Mouse (Mus musculus): Measurements from ENCODE around the gene Chst11. TPM values are rescaled to one million over a fixed set of nuclear protein-coding genes. Genes with fewer than 3 reads are reported as not detected.
A peak's percentile ranks its signal among the peaks of the same experiment; 100 is the strongest.

Chst11 gene
- total and polyA plus RNA-seq, 2 experiments, result 0.09 to 0.16 TPM

DNA sequence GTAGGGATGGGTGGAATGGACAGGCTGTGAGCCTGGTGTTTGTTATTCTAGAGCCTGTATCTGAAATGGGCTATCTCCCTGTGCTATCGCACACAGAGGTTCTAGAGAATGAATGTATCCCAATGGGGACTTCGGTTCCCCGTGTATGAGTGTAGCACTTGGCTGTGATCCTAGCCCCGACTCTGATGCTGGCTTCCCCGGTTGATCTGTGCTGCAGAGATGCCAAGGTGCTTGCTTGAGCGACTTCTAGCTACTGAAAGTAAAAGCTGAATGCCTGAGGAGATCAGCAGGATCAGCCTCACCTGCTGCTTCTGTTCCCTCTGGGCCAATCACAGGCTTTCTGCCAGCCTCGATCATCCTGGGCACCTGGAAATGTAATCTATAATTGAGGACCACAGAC lies 91.5 kb downstream of the Chst11 start:
- no peak overlapping the region for H3K9ac ChIP-seq (ENCODE audit: low read depth, low read length)
- TF ChIP-seq POLR2A (IDR thresholded peaks at IDR 0.05; ENCODE audit: extremely low read depth, insufficient read depth, low read length) (no peak), CTCF (IDR thresholded peaks at IDR 0.05; ENCODE audit: low read depth, low read length) (no peak)
- DNase-seq (ENCODE audit: extremely low read depth, low read depth, low spot score), result no peak
- 83% methylated on average over 7 of the region's 7 CpGs for WGBS
- no peaks in the 10 kb centered on the region for H3K4me1 ChIP-seq (ENCODE audit: control insufficient read depth, insufficient read depth, low read length)
- H3K27me3 ChIP-seq (ENCODE audit: control insufficient read depth, insufficient read depth, low read length), result no peaks in the 10 kb centered on the region
- no peak overlapping the region for H3K4me3 ChIP-seq (ENCODE audit: insufficient read depth, low read depth, low read length)
- H3K36me3 ChIP-seq (ENCODE audit: control insufficient read depth, insufficient read depth, low read length), result no peaks in the 10 kb centered on the region
- H3K27ac ChIP-seq (replicated peaks; ENCODE audit: insufficient read depth, low read depth, low read length), result no peak overlapping the region
- H3K79me2 ChIP-seq (ENCODE audit: control insufficient read depth, insufficient read depth, low read length), result no peaks in the 10 kb centered on the region

DNA sequence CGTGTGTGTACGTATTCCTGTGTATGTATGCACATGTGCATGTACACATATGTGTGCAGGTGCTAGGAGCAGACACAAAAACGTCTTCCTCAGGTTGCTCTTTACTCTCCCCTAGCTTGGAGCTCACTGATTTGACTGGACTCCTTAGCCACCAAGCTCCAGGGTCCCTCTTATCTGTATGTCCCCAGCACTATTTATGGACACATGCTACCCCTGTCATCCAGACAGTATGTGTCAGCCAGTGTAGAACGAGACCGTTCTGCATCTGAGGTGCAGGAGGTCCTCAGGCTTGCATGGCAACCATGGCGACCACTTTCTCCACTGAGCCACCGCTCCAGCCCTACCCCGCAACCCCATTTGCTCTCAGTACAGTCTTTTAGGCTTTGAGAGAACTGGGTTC lies 93.4 kb downstream of the Chst11 start:
- 90% methylated on average over 8 of the region's 8 CpGs for WGBS

DNA sequence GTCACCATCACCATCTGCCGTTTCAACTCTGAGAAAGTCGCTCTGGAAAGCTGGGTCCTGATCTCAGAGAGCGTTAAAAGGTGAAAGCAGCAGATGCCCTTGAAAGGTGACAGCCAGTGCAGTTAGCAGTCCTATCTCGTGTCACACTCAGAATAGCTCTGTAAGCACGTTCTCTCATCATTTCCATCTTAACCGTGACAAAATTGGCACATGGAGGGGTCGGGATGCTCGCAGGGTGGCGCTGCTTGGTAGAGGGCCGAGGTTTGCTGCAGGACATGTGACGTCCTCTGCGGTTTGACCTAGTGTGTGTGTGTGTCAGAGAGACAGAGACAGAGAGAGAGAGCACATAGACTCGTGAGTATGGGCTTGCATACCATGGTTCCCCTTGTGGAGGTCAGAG lies 94.5 kb downstream of the Chst11 start:
- Histone ChIP-seq H3K4me1 (ENCODE audit: control insufficient read depth, insufficient read depth, low read length) (no peaks in the 10 kb centered on the region), H3K4me3 (ENCODE audit: insufficient read depth, low read depth, low read length) (no peak overlapping the region), H3K36me3 (ENCODE audit: control insufficient read depth, insufficient read depth, low read length) (no peaks in the 10 kb centered on the region), H3K27me3 (ENCODE audit: control insufficient read depth, insufficient read depth, low read length) (no peaks in the 10 kb centered on the region), H3K79me2 (ENCODE audit: control insufficient read depth, insufficient read depth, low read length) (no peaks in the 10 kb centered on the region), H3K27ac (replicated peaks; ENCODE audit: insufficient read depth, low read depth, low read length) (no peak overlapping the region), H3K9ac (ENCODE audit: low read depth, low read length) (no peak overlapping the region)
- TF ChIP-seq POLR2A (IDR thresholded peaks at IDR 0.05; ENCODE audit: extremely low read depth, insufficient read depth, low read length) (no peak), CTCF (IDR thresholded peaks at IDR 0.05; ENCODE audit: low read depth, low read length) (no peak)
- 75% methylated on average over 13 of the region's 13 CpGs for WGBS
- DNase-seq (ENCODE audit: extremely low read depth, low read depth, low spot score), result no peak

More for the DNA sequence above, 93.4 kb downstream of the Chst11 start:
- H3K4me1 ChIP-seq (ENCODE audit: control insufficient read depth, insufficient read depth, low read length), result no peaks in the 10 kb centered on the region
- TF ChIP-seq POLR2A (IDR thresholded peaks at IDR 0.05; ENCODE audit: extremely low read depth, insufficient read depth, low read length) (no peak), CTCF (IDR thresholded peaks at IDR 0.05; ENCODE audit: low read depth, low read length) (no peak)
- no peaks in the 10 kb centered on the region for H3K27me3 ChIP-seq (ENCODE audit: control insufficient read depth, insufficient read depth, low read length)
- no peak overlapping the region for H3K27ac ChIP-seq (replicated peaks; ENCODE audit: insufficient read depth, low read depth, low read length)
- H3K4me3 ChIP-seq (ENCODE audit: insufficient read depth, low read depth, low read length), result no peak overlapping the region
- H3K36me3 ChIP-seq (ENCODE audit: control insufficient read depth, insufficient read depth, low read length), result no peaks in the 10 kb centered on the region
- DNase-seq (ENCODE audit: extremely low read depth, low read depth, low spot score), result no peak
- no peak overlapping the region for H3K9ac ChIP-seq (ENCODE audit: low read depth, low read length)
- no peaks in the 10 kb centered on the region for H3K79me2 ChIP-seq (ENCODE audit: control insufficient read depth, insufficient read depth, low read length)

DNA sequence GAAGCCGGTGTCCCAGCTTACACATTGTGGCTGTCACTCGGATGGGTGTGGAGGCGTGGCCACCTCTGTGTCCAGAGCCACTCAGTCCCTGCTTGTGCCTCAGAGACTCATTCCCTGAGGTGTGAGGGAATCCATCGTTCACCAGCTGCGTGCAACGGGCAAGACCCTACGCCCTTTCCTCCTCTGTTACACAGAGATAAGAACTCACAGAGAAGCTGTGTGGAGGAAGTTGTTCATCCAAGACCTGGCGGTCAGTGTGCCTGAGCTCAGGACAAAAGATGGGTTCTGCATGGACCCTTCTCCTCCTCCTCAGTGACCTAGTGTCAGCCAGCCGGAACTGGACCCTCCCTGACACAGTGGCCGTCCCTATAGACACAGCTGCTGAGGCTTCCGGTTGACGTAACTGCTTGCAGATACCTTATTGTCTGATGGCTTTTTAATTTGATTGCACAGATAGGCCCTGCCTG lies 95.0 kb downstream of the Chst11 start:
- no peak overlapping the region for H3K27ac ChIP-seq (replicated peaks; ENCODE audit: insufficient read depth, low read depth, low read length)

DNA sequence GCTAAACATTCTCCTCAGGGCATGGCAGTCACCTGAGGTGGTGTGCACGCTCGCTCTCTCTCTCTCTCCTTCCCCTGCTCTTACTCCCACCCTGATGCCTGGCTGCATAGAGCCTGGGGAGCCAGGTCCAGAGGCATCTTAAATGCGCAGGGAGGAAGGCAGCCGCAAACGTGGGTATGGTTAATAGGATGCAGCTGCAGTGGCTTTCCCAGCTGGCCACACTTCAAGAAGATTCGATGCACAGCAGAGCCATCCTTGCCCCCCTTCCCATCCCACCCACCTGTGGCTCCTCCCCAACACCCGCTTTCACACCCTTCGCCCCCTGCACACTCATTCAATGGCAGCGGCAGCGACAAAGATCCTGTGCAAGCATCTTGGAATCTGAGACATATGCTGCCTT lies 95.6 kb downstream of the Chst11 start:
- Histone ChIP-seq H3K27ac (replicated peaks; ENCODE audit: insufficient read depth, low read depth, low read length) (no peak overlapping the region), H3K79me2 (ENCODE audit: control insufficient read depth, insufficient read depth, low read length) (no peaks in the 10 kb centered on the region), H3K9ac (ENCODE audit: low read depth, low read length) (no peak overlapping the region), H3K36me3 (ENCODE audit: control insufficient read depth, insufficient read depth, low read length) (no peaks in the 10 kb centered on the region), H3K4me1 (ENCODE audit: control insufficient read depth, insufficient read depth, low read length) (no peaks in the 10 kb centered on the region), H3K27me3 (ENCODE audit: control insufficient read depth, insufficient read depth, low read length) (no peaks in the 10 kb centered on the region; the same call in 1 of the 2 replicates), H3K4me3 (ENCODE audit: insufficient read depth, low read depth, low read length) (no peak overlapping the region)
- TF ChIP-seq CTCF (IDR thresholded peaks at IDR 0.05; ENCODE audit: low read depth, low read length) (no peak), POLR2A (IDR thresholded peaks at IDR 0.05; ENCODE audit: extremely low read depth, insufficient read depth, low read length) (no peak)
- WGBS, result 65% methylated on average over 10 of the region's 10 CpGs
- no peak for DNase-seq (ENCODE audit: extremely low read depth, low read depth, low spot score)

More for the DNA sequence above, 95.0 kb downstream of the Chst11 start:
- Histone ChIP-seq H3K27me3 (ENCODE audit: control insufficient read depth, insufficient read depth, low read length) (no peaks in the 10 kb centered on the region; the same call in 1 of the 2 replicates), H3K4me3 (ENCODE audit: insufficient read depth, low read depth, low read length) (no peak overlapping the region), H3K9ac (ENCODE audit: low read depth, low read length) (no peak overlapping the region), H3K4me1 (ENCODE audit: control insufficient read depth, insufficient read depth, low read length) (no peaks in the 10 kb centered on the region), H3K79me2 (ENCODE audit: control insufficient read depth, insufficient read depth, low read length) (no peaks in the 10 kb centered on the region), H3K36me3 (ENCODE audit: control insufficient read depth, insufficient read depth, low read length) (no peaks in the 10 kb centered on the region)
- WGBS, result 65% methylated on average over 12 of the region's 12 CpGs
- DNase-seq (ENCODE audit: extremely low read depth, low read depth, low spot score), result no peak
- TF ChIP-seq CTCF (IDR thresholded peaks at IDR 0.05; ENCODE audit: low read depth, low read length) (no peak), POLR2A (IDR thresholded peaks at IDR 0.05; ENCODE audit: extremely low read depth, insufficient read depth, low read length) (no peak)

DNA sequence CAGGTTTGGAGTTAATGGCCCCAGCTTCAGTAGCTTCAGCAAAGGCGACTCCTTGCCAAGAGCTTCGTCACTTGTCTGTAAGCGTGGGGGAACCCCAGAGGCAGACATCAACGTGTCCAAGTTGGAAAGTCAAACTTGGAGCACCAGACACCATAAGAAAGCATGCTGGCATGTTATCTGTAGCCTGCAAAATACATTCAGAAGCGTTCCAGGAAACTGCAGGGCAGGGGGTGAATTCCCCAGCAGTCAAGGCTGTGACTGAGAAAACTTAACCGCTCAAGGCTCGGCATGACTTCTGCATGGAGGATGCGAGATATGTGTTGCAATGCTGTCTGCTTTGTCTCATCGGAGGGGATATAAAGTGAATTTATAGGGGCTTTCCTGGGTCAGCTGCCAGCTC lies 98.6 kb downstream of the Chst11 start:
- H3K4me1 ChIP-seq (ENCODE audit: control insufficient read depth, insufficient read depth, low read length), result no peaks in the 10 kb centered on the region
- no peaks in the 10 kb centered on the region for H3K36me3 ChIP-seq (ENCODE audit: control insufficient read depth, insufficient read depth, low read length)
- 64% methylated on average over 9 of the region's 9 CpGs for WGBS
- no peak overlapping the region for H3K9ac ChIP-seq (ENCODE audit: low read depth, low read length)
- no peak for TF ChIP-seq CTCF (IDR thresholded peaks at IDR 0.05; ENCODE audit: low read depth, low read length)
- no peak for TF ChIP-seq POLR2A (IDR thresholded peaks at IDR 0.05; ENCODE audit: extremely low read depth, insufficient read depth, low read length)
- no peaks in the 10 kb centered on the region; the same call in 1 of the 2 replicates for H3K27me3 ChIP-seq (ENCODE audit: control insufficient read depth, insufficient read depth, low read length)
- H3K79me2 ChIP-seq (ENCODE audit: control insufficient read depth, insufficient read depth, low read length), result no peaks in the 10 kb centered on the region
- peak; percentile 17 for DNase-seq (ENCODE audit: extremely low read depth, low read depth, low spot score)
- no peak overlapping the region for H3K4me3 ChIP-seq (ENCODE audit: insufficient read depth, low read depth, low read length)
- H3K27ac ChIP-seq (replicated peaks; ENCODE audit: insufficient read depth, low read depth, low read length), result no peak overlapping the region

All from liver, adult 2 months (tissue).